Mouse (Mus musculus) lung, adult 18-20 months (tissue): ENCODE results near the gene Igsf21.

Experiments used
- DNase-seq, 2 experiments: peaks; one replicate each; pipeline ENCODE4 v3.0.0; 2022; ENCODE audit warnings: mixed read lengths in 2 of 2

Gene Igsf21

GRCm38 (mm10) chr4:140235361-140236153 lies 11.0 kb downstream of the Igsf21 start:
- DNase-seq = no peak

GRCm38 (mm10) chr4:140234412-140235205 lies 12.0 kb downstream of the Igsf21 start:
- DNase-seq = no peak

- no peak for DNase-seq
Measured at GRCm38 (mm10) chr4:140227837-140228236, 18.7 kb downstream of the Igsf21 start.

- DNase-seq = no peak
Measured at GRCm38 (mm10) chr4:140225204-140225603, 21.4 kb downstream of the Igsf21 start.

- DNase-seq = no peak
Measured at GRCm38 (mm10) chr4:140224451-140224850, 22.1 kb downstream of the Igsf21 start.

GRCm38 (mm10) chr4:140223067-140223466 lies 23.5 kb downstream of the Igsf21 start:
- DNase-seq = no peak

- no peak for DNase-seq
Measured at GRCm38 (mm10) chr4:140220326-140221093, 26.1 kb downstream of the Igsf21 start.

- no peak for DNase-seq
Measured at GRCm38 (mm10) chr4:140218853-140219852, 27.4 kb downstream of the Igsf21 start.

GRCm38 (mm10) chr4:140218384-140218783 lies 28.2 kb downstream of the Igsf21 start:
- no peak for DNase-seq

- DNase-seq = no peak
Measured at GRCm38 (mm10) chr4:140217934-140218333, 28.6 kb downstream of the Igsf21 start.

GRCm38 (mm10) chr4:140216096-140216495 lies 30.5 kb downstream of the Igsf21 start:
- DNase-seq = no peak

GRCm38 (mm10) chr4:140215205-140215604 lies 31.4 kb downstream of the Igsf21 start:
- DNase-seq = no peak

GRCm38 (mm10) chr4:140214406-140214805 lies 32.2 kb downstream of the Igsf21 start:
- DNase-seq = no peak

GRCm38 (mm10) chr4:140210129-140210890 lies 36.3 kb downstream of the Igsf21 start:
- no peak for DNase-seq

- no peak for DNase-seq
Measured at GRCm38 (mm10) chr4:140205811-140206231, 40.8 kb downstream of the Igsf21 start.

GRCm38 (mm10) chr4:140204775-140205174 lies 41.8 kb downstream of the Igsf21 start:
- no peak for DNase-seq

GRCm38 (mm10) chr4:140203696-140204272 lies 42.8 kb downstream of the Igsf21 start:
- DNase-seq = no peak

GRCm38 (mm10) chr4:140202196-140202595 lies 44.4 kb downstream of the Igsf21 start:
- no peak for DNase-seq

GRCm38 (mm10) chr4:140200296-140200695 lies 46.3 kb downstream of the Igsf21 start:
- DNase-seq = no peak

GRCm38 (mm10) chr4:140196717-140197116 lies 49.9 kb downstream of the Igsf21 start:
- DNase-seq = no peak
